Mouse (Mus musculus) retina, embryonic 14.5 days (tissue): ENCODE data around the gene Slc26a10.

Experiments
- DNase-seq: peaks from one replicate; pipeline ENCODE4 v3.0.0-alpha.2; 2015; ENCODE audit warnings: low spot score

Slc26a10 gene

GRCm38 (mm10) chr10:127179871-127180694 lies at the start of gene Slc26a10:
Gene Slc26a10 (minus strand): TSS chr10:127180645.
- DNase-seq, result peak; percentile 37

- peak; percentile 94 for DNase-seq
Observed at GRCm38 (mm10) chr10:127228897-127229296, 48.5 kb upstream of the Slc26a10 start.

- no peak for DNase-seq
Observed at GRCm38 (mm10) chr10:127227163-127227562, 46.7 kb upstream of the Slc26a10 start.

- DNase-seq, result peak; percentile 60
Observed at GRCm38 (mm10) chr10:127226318-127226895, 46.0 kb upstream of the Slc26a10 start.

- DNase-seq, result no peak
Observed at GRCm38 (mm10) chr10:127225732-127226131, 45.3 kb upstream of the Slc26a10 start.

GRCm38 (mm10) chr10:127225213-127225612 lies 44.8 kb upstream of the Slc26a10 start:
- no peak for DNase-seq

GRCm38 (mm10) chr10:127218339-127218738 lies 37.9 kb upstream of the Slc26a10 start:
- no peak for DNase-seq

GRCm38 (mm10) chr10:127217177-127217576 lies 36.7 kb upstream of the Slc26a10 start:
- DNase-seq, result no peak

- no peak for DNase-seq
Observed at GRCm38 (mm10) chr10:127216456-127216855, 36.0 kb upstream of the Slc26a10 start.

- DNase-seq, result no peak
Observed at GRCm38 (mm10) chr10:127214422-127214803, 34.0 kb upstream of the Slc26a10 start.

- no peak for DNase-seq
Observed at GRCm38 (mm10) chr10:127213704-127214421, 33.4 kb upstream of the Slc26a10 start.

- no peak for DNase-seq
Observed at GRCm38 (mm10) chr10:127213272-127213671, 32.8 kb upstream of the Slc26a10 start.

- peak; percentile 83 for DNase-seq
Observed at GRCm38 (mm10) chr10:127211414-127211854, 31.0 kb upstream of the Slc26a10 start, which contains the start of gene Pip4k2c. Gene Pip4k2c (minus strand): TSS chr10:127211585.

GRCm38 (mm10) chr10:127210961-127211405 lies 30.5 kb upstream of the Slc26a10 start:
- peak; percentile 54 for DNase-seq

GRCm38 (mm10) chr10:127209928-127210570 lies 29.6 kb upstream of the Slc26a10 start:
- DNase-seq, result no peak

- DNase-seq, result no peak
Observed at GRCm38 (mm10) chr10:127208921-127209320, 28.5 kb upstream of the Slc26a10 start.

- DNase-seq, result no peak
Observed at GRCm38 (mm10) chr10:127205373-127205772, 24.9 kb upstream of the Slc26a10 start.

GRCm38 (mm10) chr10:127204589-127204988 lies 24.1 kb upstream of the Slc26a10 start:
- DNase-seq, result no peak

- no peak for DNase-seq
Observed at GRCm38 (mm10) chr10:127203106-127203505, 22.7 kb upstream of the Slc26a10 start.

GRCm38 (mm10) chr10:127200279-127200678 lies 19.8 kb upstream of the Slc26a10 start:
- no peak for DNase-seq

GRCm38 (mm10) chr10:127199474-127199873 lies 19.0 kb upstream of the Slc26a10 start:
- DNase-seq, result no peak

GRCm38 (mm10) chr10:127199068-127199467 lies 18.6 kb upstream of the Slc26a10 start:
- DNase-seq, result no peak
